In the genomic region with DNA sequence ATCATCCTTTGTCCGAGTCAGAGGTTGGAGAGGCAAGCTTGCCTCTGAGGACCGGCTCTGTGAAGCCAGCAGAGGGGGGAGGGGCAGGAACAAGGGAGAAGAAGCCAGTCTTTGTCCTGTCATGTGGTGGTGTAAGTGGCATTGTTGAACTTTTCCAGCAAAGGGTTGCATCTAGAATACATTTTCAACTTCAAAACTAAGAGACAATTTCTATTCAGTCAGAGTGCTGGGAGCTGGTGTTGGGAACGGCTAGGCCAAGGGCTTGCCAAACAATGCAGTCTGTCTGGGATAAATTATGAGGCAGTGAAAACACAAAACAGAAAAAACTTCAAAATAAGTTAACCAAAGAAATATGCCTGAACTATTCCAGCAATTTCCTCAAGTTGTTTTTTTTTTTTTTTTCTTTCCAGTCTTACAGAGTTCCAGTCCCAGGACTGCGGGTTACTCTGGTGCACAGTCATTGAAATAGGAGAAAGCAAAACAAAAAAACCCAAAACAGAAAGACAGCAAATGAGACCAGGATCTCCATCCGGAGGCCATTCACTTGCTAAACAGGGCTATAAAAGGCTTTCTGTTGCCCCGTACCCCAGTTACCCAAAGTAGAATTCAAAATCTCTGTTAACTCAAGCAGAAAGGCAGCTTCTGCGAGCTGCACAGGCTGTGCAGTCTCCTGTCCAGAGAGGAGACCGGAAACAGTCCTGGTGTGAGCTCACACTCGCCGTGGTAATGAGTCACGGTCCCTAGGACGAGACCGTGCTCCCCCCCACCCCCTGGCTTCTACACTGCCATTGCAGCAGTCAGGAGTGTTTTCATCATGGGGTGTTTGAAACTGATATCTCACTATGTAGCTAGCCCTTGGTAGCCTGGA, we compare ENCODE assay signal across 8 mouse cellular contexts.
DNase-seq lines count a peak whose midpoint lies in the region; ATAC-seq and TF ChIP-seq lines count a peak whose summit lies in the region.

No protein-coding gene starts in this region.

- H3K36me3 ChIP-seq in hindbrain, postnatal 0 days (ENCODE audit: insufficient read depth, low read length): no peaks in the 10 kb centered on the region
- H3K36me3 ChIP-seq in neural tube, embryonic 12.5 days: peaks cover 9% of the 10 kb centered on the region; the same call in 1 of the 2 replicates

- ATAC-seq in hindbrain, postnatal 0 days: peak; percentile 80
- ATAC-seq in neural tube, embryonic 12.5 days (ENCODE audit: low FRiP score, low read depth): peak; percentile 84

- intact Hi-C loops in left cerebral cortex, postnatal 4 days (cut with DNase I): no loop called here

- DNase-seq in gastrocnemius, adult 18-20 months (ENCODE audit: low spot score): peak; percentile 22
- DNase-seq in gastrocnemius, adult 8-10 months (ENCODE audit: low spot score in 2 of 2): no peak
- DNase-seq in cerebellum, adult 8-10 months: peak; percentile 62
- peak; percentile 54 for DNase-seq in forelimb bud, embryonic 11.5 days (ENCODE audit: low read depth, low spot score)
- DNase-seq in hindbrain, postnatal 0 days (ENCODE audit: low spot score): peak; percentile 52
- peak; percentile 66 for DNase-seq in left cerebral cortex, postnatal 4 days
- DNase-seq in urinary bladder, postnatal 4 days (ENCODE audit: low spot score in 2 of 2): no peak

- peak overlapping the region; percentile 77 for H3K27ac ChIP-seq in hindbrain, postnatal 0 days
- peak overlapping the region; percentile 66 for H3K27ac ChIP-seq in neural tube, embryonic 12.5 days

- WGBS in hindbrain, postnatal 0 days: 11% methylated on average over 13 of the region's 13 CpGs
- WGBS in neural tube, embryonic 12.5 days: 5% methylated on average over 13 of the region's 13 CpGs

- peaks cover 9% of the 10 kb centered on the region; the same call in 1 of the 2 replicates for H3K4me1 ChIP-seq in hindbrain, postnatal 0 days (ENCODE audit: insufficient read depth, low read length)
- peaks cover 22% of the 10 kb centered on the region for H3K4me1 ChIP-seq in neural tube, embryonic 12.5 days

- H3K9ac ChIP-seq in hindbrain, postnatal 0 days (replicated peaks; ENCODE audit: low read length): no peak overlapping the region
- no peak overlapping the region for H3K9ac ChIP-seq in neural tube, embryonic 12.5 days

- no peaks in the 10 kb centered on the region for H3K27me3 ChIP-seq in hindbrain, postnatal 0 days (ENCODE audit: insufficient read depth, low read length)
- no peaks in the 10 kb centered on the region for H3K27me3 ChIP-seq in neural tube, embryonic 12.5 days (replicated peaks)

- H3K9me3 ChIP-seq in hindbrain, postnatal 0 days (ENCODE audit: low read length): no peaks in the 10 kb centered on the region
- no peaks in the 10 kb centered on the region for H3K9me3 ChIP-seq in neural tube, embryonic 12.5 days

- no peak for TF ChIP-seq CTCF in hindbrain, postnatal 0 days (IDR thresholded peaks at IDR 0.05; ENCODE audit: low read depth)

- H3K4me2 ChIP-seq in hindbrain, postnatal 0 days (ENCODE audit: low read depth, low read length): no peak overlapping the region
- H3K4me2 ChIP-seq in neural tube, embryonic 12.5 days (replicated peaks): peak overlapping the region; percentile 0; the same call in 1 of the 2 replicates

- no peak overlapping the region for H3K4me3 ChIP-seq in hindbrain, postnatal 0 days (ENCODE audit: low read length)
- H3K4me3 ChIP-seq in neural tube, embryonic 12.5 days: no peak overlapping the region

Comparison
In these comparisons a context has a peak if more than half of its experiments do, and no peak if none do; other contexts are left out.
1. DNase-seq: peak in gastrocnemius, adult 18-20 months (single experiment), cerebellum, adult 8-10 months (single experiment), forelimb bud, embryonic 11.5 days (single experiment), hindbrain, postnatal 0 days (single experiment) and left cerebral cortex, postnatal 4 days (single experiment); none in gastrocnemius, adult 8-10 months (0 of 2) and urinary bladder, postnatal 4 days (0 of 2).